Mouse (Mus musculus) heart, postnatal 36 days (tissue): ENCODE data around the gene Usp7. TPM values are rescaled to one million over a fixed set of nuclear protein-coding genes. Genes with fewer than 3 reads are reported as not detected.

ENCODE experiments used
- DNase-seq, 2 experiments: peaks; one replicate each; pipeline ENCODE4 v3.0.0; 2021 to 2022
- intact Hi-C: fragments of 180-260 bp; cut with DNase I; formaldehyde crosslinking; loops from one replicate; pipeline ENCODE4 v1.15.1; 2025
- total RNA-seq, 2 experiments: library from RNA; stranded (reverse); gene quantifications; 2 replicates each; pipeline ENCODE4 v1.2.3; 2021

The Usp7 gene
- total RNA-seq, 2 experiments from 2014 or later: 49.3 to 50.9 TPM

GRCm38 (mm10) chr16:8678676-8679075, 113.4 kb downstream of the Usp7 start:
- DNase-seq: no peak
- intact Hi-C loops: no loop called here

GRCm38 (mm10) chr16:8678035-8678434, 114.1 kb downstream of the Usp7 start:
- DNase-seq: no peak
- intact Hi-C loops: no loop called here

GRCm38 (mm10) chr16:8676800-8677199, 115.3 kb downstream of the Usp7 start:
- intact Hi-C loops: loop anchor here (1.0 kb wide), 1 partner anchor 264 kb away; no protein-coding TSS in a partner anchor
- peak in 1 of 2 experiments; percentile 51 for DNase-seq

- no peak for DNase-seq
- intact Hi-C loops: no loop called here
Measured at GRCm38 (mm10) chr16:8676228-8676627, 115.9 kb downstream of the Usp7 start.

- intact Hi-C loops: no loop called here
- no peak for DNase-seq
Measured at GRCm38 (mm10) chr16:8675559-8675958, 116.5 kb downstream of the Usp7 start.

- peak in 1 of 2 experiments; percentile 53 for DNase-seq
- intact Hi-C loops: loop anchor here (1.0 kb wide), 2 partner anchors 30 to 180 kb away; no protein-coding TSS in a partner anchor
Measured at GRCm38 (mm10) chr16:8674165-8674564, 117.9 kb downstream of the Usp7 start.

GRCm38 (mm10) chr16:8673343-8673742, 118.8 kb downstream of the Usp7 start:
- DNase-seq: no peak
- intact Hi-C loops: no loop called here

GRCm38 (mm10) chr16:8672811-8673210, 119.3 kb downstream of the Usp7 start:
- DNase-seq: no peak
- intact Hi-C loops: no loop called here

- intact Hi-C loops: no loop called here
- DNase-seq: no peak
Measured at GRCm38 (mm10) chr16:8672350-8672687, 119.8 kb downstream of the Usp7 start.

- intact Hi-C loops: no loop called here
- DNase-seq: peak; percentile 94 to 95
Measured at GRCm38 (mm10) chr16:8671551-8672349, 120.4 kb downstream of the Usp7 start, which contains the start of gene Carhsp1. Gene Carhsp1 (minus strand): TSS chr16:8672155.

GRCm38 (mm10) chr16:8670041-8671035, 121.8 kb downstream of the Usp7 start:
- no peak for DNase-seq
- intact Hi-C loops: no loop called here

GRCm38 (mm10) chr16:8669432-8669831, 122.7 kb downstream of the Usp7 start:
- DNase-seq: no peak
- intact Hi-C loops: no loop called here

- intact Hi-C loops: no loop called here
- no peak for DNase-seq
Measured at GRCm38 (mm10) chr16:8668386-8668785, 123.7 kb downstream of the Usp7 start.

GRCm38 (mm10) chr16:8667814-8668213, 124.3 kb downstream of the Usp7 start:
- peak in 1 of 2 experiments; percentile 26 for DNase-seq
- intact Hi-C loops: no loop called here

- intact Hi-C loops: no loop called here
- DNase-seq: peak; percentile 33 to 49
Measured at GRCm38 (mm10) chr16:8667261-8667660, 124.8 kb downstream of the Usp7 start.

GRCm38 (mm10) chr16:8666452-8666851, 125.7 kb downstream of the Usp7 start:
- intact Hi-C loops: no loop called here
- peak; percentile 51 to 62 for DNase-seq

GRCm38 (mm10) chr16:8665367-8665766, 126.7 kb downstream of the Usp7 start:
- intact Hi-C loops: no loop called here

GRCm38 (mm10) chr16:8663606-8664539, 128.2 kb downstream of the Usp7 start:
- intact Hi-C loops: no loop called here
- peak in 1 of 2 experiments; percentile 27 for DNase-seq

More at GRCm38 (mm10) chr16:8665367-8665766, 126.7 kb downstream of the Usp7 start:
- no peak for DNase-seq

- intact Hi-C loops: no loop called here
- no peak for DNase-seq
Measured at GRCm38 (mm10) chr16:8663022-8663421, 129.1 kb downstream of the Usp7 start.

GRCm38 (mm10) chr16:8658764-8659163, 133.3 kb downstream of the Usp7 start:
- intact Hi-C loops: no loop called here
- peak in 1 of 2 experiments; percentile 40 for DNase-seq
